Mouse (Mus musculus) gastrocnemius, postnatal 4 days (tissue): ENCODE data around the gene Psma7. TPM values are rescaled to one million over a fixed set of nuclear protein-coding genes. Genes with fewer than 3 reads are reported as not detected.

Experiments
- DNase-seq, 2 experiments: peaks; one replicate each; pipeline ENCODE4 v3.0.0; 2021 to 2022; ENCODE audit warnings: low spot score in 2 of 2, mixed read lengths in 2 of 2
- total RNA-seq, 2 experiments: library from RNA; stranded (reverse); gene quantifications; 2 replicates each; pipeline ENCODE4 v1.2.3; 2021

Psma7 gene
- total RNA-seq, 2 experiments from 2014 or later = 201 TPM

GRCm38 (mm10) chr2:180047580-180047979 lies 5.3 kb upstream of the Psma7 start:
- no peak for DNase-seq

- DNase-seq = peak in 1 of 2 experiments; percentile 44
Measured at GRCm38 (mm10) chr2:180045283-180045682, 3.0 kb upstream of the Psma7 start.

GRCm38 (mm10) chr2:180042858-180043515 lies 754 bp upstream of the Psma7 start:
- DNase-seq = peak; percentile 61 to 74

- peak in 1 of 2 experiments; percentile 57 for DNase-seq
Measured at GRCm38 (mm10) chr2:180041577-180042255, 517 bp downstream of the Psma7 start.

GRCm38 (mm10) chr2:180040406-180040805 lies 1.8 kb downstream of the Psma7 start:
- DNase-seq = no peak

GRCm38 (mm10) chr2:180034753-180035152 lies 7.5 kb downstream of the Psma7 start:
- no peak for DNase-seq

- no peak for DNase-seq
Measured at GRCm38 (mm10) chr2:180033956-180034355, 8.3 kb downstream of the Psma7 start.

- DNase-seq = no peak
Measured at GRCm38 (mm10) chr2:180032925-180033324, 9.3 kb downstream of the Psma7 start.

GRCm38 (mm10) chr2:180031270-180031669 lies 11.0 kb downstream of the Psma7 start:
- no peak for DNase-seq

- DNase-seq = no peak
Measured at GRCm38 (mm10) chr2:180027768-180028167, 14.5 kb downstream of the Psma7 start.

GRCm38 (mm10) chr2:180025861-180026200 lies 16.4 kb downstream of the Psma7 start:
- no peak for DNase-seq

- peak; percentile 46 to 61 for DNase-seq
Measured at GRCm38 (mm10) chr2:180025135-180025860, 16.9 kb downstream of the Psma7 start.

GRCm38 (mm10) chr2:180024401-180025098 lies 17.7 kb downstream of the Psma7 start, which contains the start of gene Lsm14b:
Lsm14b (plus strand) TSS chr2:180024987.
- DNase-seq = peak; percentile 97 to 98

- DNase-seq = no peak
Measured at GRCm38 (mm10) chr2:180022751-180023150, 19.5 kb downstream of the Psma7 start.

GRCm38 (mm10) chr2:180020919-180021318 lies 21.3 kb downstream of the Psma7 start:
- no peak for DNase-seq

- no peak for DNase-seq
Measured at GRCm38 (mm10) chr2:180020091-180020661, 22.1 kb downstream of the Psma7 start.

- DNase-seq = no peak
Measured at GRCm38 (mm10) chr2:180018573-180018972, 23.7 kb downstream of the Psma7 start.

GRCm38 (mm10) chr2:180017632-180018031 lies 24.6 kb downstream of the Psma7 start:
- no peak for DNase-seq

- no peak for DNase-seq
Measured at GRCm38 (mm10) chr2:180013686-180014085, 28.5 kb downstream of the Psma7 start.

GRCm38 (mm10) chr2:180011370-180011769 lies 30.9 kb downstream of the Psma7 start:
- no peak for DNase-seq

- DNase-seq = no peak
Measured at GRCm38 (mm10) chr2:180010686-180011085, 31.5 kb downstream of the Psma7 start.
